Mouse (Mus musculus): ENCODE results near the gene Gm19684. TPM values are rescaled to one million over a fixed set of nuclear protein-coding genes. Genes with fewer than 3 reads are reported as not detected.

Gene Gm19684
- polyA plus RNA-seq (2012; rRNA removed) = 0.01 TPM in 1 of 2 replicates, not detected in the other

DNA sequence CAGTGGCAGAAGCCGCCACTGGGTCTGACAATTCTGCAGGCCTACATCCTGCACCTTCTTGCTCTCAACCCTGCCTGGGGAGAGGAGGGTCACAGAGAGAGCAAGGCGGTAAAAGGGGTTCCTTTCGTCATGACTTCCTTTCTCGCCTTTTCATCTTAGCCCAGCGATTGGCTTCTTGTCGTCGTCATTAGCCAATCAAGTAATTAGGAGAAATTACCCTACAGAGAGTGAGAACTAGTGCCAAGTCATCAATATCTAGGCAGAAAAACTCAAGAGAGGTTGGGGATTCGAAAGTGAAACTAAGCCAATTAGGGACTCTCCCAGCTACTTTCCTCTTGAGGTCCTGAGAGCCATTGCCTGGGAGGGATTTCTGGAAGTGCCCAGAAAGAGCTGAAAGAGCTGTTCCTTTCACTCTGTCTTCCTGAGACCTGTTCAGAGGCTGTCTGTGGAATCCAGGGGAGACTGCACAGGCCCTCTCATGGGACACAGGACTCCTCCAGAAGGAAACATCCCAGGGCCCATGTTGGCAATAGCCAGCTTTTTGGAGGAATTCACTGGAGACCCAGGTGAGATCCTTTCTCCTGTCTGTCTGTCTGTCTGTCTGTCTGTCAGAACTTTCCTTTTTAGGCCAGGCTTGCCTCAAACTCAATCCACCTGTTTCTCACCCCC is at the start of gene Gm19684:
TSS of gene Gm19684 (plus strand) at position 327 of the 669 bp plus-strand sequence.

DNA sequence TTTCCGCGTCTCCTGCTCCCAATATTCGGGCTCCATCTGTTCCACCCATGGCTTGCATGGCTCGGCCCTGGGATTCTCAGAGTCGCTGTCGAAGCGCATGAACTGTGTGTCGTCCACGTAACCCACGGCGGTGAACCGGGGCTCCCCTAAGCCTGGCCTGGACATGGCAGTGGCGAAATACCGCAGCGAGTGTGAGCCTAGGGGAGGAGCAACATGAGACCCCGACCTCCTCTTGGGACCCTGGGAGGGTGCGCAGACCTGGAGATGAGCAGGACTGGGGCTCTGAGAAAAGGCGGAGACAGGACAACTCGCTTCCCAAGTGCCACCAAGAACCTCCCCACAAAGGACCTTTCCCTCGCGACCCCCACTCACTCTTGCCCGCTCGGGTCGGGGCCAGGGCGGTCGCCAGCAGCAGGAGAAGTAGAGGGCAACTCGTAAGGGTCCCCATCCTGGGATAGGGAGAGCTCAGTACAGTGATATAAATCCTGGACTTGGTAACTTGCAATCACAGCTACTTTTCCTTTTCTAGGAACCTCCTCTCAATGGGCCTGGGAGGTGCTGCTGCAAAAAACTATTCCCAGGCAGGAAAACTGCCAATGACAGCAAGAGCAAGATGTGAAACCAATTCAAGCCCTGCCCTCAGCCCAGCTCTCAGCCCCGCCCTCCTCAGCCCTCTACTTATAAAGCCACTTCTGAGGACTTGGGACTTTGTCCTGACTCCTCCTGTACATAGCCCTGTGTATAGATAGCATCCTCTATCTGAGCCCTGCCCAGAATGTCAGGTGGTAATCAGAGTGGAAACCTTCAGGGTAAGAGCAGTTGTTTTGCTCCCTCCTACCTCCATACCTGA is 7.7 kb downstream of the Gm19684 start, which contains the start of gene Gm7030:
TSS of gene Gm7030 (minus strand) at position 458 of the 850 bp plus-strand sequence.

DNA sequence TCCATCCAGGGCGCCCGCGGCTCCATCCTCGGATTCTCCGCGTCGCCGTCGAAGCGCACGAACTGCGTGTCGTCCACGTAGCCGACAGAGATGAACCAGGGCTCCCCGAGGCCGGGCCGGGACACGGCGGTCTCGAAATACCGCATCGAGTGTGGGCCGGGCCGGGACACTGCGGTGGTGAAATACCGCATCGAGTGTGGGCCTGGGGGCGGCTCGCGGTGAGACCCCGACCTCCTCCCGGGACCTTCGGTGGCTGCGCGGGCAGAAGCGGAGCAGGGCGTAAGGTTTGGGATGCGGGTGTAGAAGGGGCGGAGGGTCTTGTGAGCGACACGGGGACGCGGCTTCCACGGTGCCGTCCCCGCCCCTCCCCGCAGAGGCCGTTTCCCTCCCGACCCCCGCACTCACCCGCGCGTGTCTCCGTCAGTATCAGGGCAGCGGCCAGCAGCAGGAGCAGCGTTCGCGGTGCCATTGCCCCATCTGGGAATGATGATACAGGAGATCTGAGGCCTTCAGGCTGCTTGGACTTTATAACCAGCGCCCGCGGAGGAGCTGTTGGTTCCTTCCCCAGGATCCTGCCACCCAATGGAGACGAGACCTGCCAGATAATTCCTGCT is 46.7 kb downstream of the Gm19684 start, which contains the start of gene Gm8909:
TSS of gene Gm8909 (minus strand) at position 499 of the 614 bp plus-strand sequence.

Other genes with a start within 250 kb of the Gm19684 start
- 36.4 and 41.5 TPM in 2 replicates for gene Dhx16, start 241.9 kb upstream of the Gm19684 start, polyA plus RNA-seq (2012; rRNA removed)
- 11.1 and 12.8 TPM in 2 replicates for gene 2310061I04Rik, start 224.2 kb upstream of the Gm19684 start, polyA plus RNA-seq (2012; rRNA removed)
- gene Atat1, start 211.6 kb upstream of the Gm19684 start, polyA plus RNA-seq (2012; rRNA removed) = 9.1 and 9.2 TPM in 2 replicates
- 47.1 and 48.3 TPM in 2 replicates for gene Mrps18b, start 205.3 kb upstream of the Gm19684 start, polyA plus RNA-seq (2012; rRNA removed)
- 13.7 and 14.0 TPM in 2 replicates for gene Ppp1r10, start 205.2 kb upstream of the Gm19684 start, polyA plus RNA-seq (2012; rRNA removed)
- 33.2 and 37.2 TPM in 2 replicates for gene Abcf1, start 151.9 kb upstream of the Gm19684 start, polyA plus RNA-seq (2012; rRNA removed)
- gene Gnl1, start 141.8 kb upstream of the Gm19684 start, polyA plus RNA-seq (2012; rRNA removed) = 4.6 and 5.7 TPM in 2 replicates
- 6.0 and 6.7 TPM in 2 replicates for gene Prr3, start 141.4 kb upstream of the Gm19684 start, polyA plus RNA-seq (2012; rRNA removed)
- 14.1 and 14.9 TPM in 2 replicates for gene H2-T24, start 101.1 kb upstream of the Gm19684 start, polyA plus RNA-seq (2012; rRNA removed)
- gene H2-T23, start 88.8 kb upstream of the Gm19684 start, polyA plus RNA-seq (2012; rRNA removed) = 112 and 121 TPM in 2 replicates
- gene H2-T22, start 78.9 kb upstream of the Gm19684 start, polyA plus RNA-seq (2012; rRNA removed) = 14.6 and 16.9 TPM in 2 replicates
- not detected in 2 replicates for gene Gm6034, start 78.7 kb upstream of the Gm19684 start, polyA plus RNA-seq (2012; rRNA removed)
- gene Gm11127, start 63.3 kb upstream of the Gm19684 start, polyA plus RNA-seq (2012; rRNA removed) = 0.03 and 0.16 TPM in 2 replicates
- gene Gm7030, start 7.7 kb downstream of the Gm19684 start, polyA plus RNA-seq (2012; rRNA removed) = not detected in 2 replicates
- 0.04 TPM in 1 of 2 replicates, not detected in the other for gene Gm8909, start 46.9 kb downstream of the Gm19684 start, polyA plus RNA-seq (2012; rRNA removed)
- 0.07 TPM in 1 of 2 replicates, not detected in the other for gene H2-T3, start 68.6 kb downstream of the Gm19684 start, polyA plus RNA-seq (2012; rRNA removed)
- gene Rpp21, start 136.4 kb downstream of the Gm19684 start, polyA plus RNA-seq (2012; rRNA removed) = 33.0 and 35.2 TPM in 2 replicates
- 9.4 and 11.7 TPM in 2 replicates for gene Trim39, start 150.6 kb downstream of the Gm19684 start, polyA plus RNA-seq (2012; rRNA removed)
- not detected in 2 replicates for gene H2-M10.2, start 164.8 kb downstream of the Gm19684 start, polyA plus RNA-seq (2012; rRNA removed)
- not detected in 2 replicates for gene H2-M10.1, start 204.5 kb downstream of the Gm19684 start, polyA plus RNA-seq (2012; rRNA removed)
- not detected in 2 replicates for gene H2-M10.3, start 246.7 kb downstream of the Gm19684 start, polyA plus RNA-seq (2012; rRNA removed)

Measured in liver, embryonic 18 days (tissue).